Mouse (Mus musculus) lung, postnatal 0 days (tissue): ENCODE measurements around the gene Amotl2. TPM values are rescaled to one million over a fixed set of nuclear protein-coding genes. Genes with fewer than 3 reads are reported as not detected.

Experiments
- ATAC-seq: fragments of 200-750 bp; cut with Nextera tagmentation; 2 replicates; pipeline ENCODE4 v1.8.0; 2017; ENCODE audit warnings: moderate library complexity
- DNase-seq: peaks from one replicate; pipeline ENCODE4 v3.0.0-alpha.2; 2016; ENCODE audit warnings: low spot score
- H3K27ac ChIP-seq: fragments of 300-500 bp; sonication (generic); 2 replicates; pipeline ENCODE4 v1.5.1; 2014; ENCODE audit warnings: antibody characterized with exemption, mild to moderate bottlenecking, low read length, mixed read lengths
- H3K27me3 ChIP-seq: fragments of 300-500 bp; sonication (generic); replicated peaks from 2 replicates; pipeline ENCODE4 v1.6.1; 2014; ENCODE audit warnings: low read length, mixed read lengths; ENCODE audit not compliant: insufficient read depth
- H3K36me3 ChIP-seq: fragments of 300-500 bp; sonication (generic); 2 replicates; pipeline ENCODE4 v1.6.1; 2014; ENCODE audit warnings: low read length, mixed read lengths; ENCODE audit not compliant: insufficient read depth
- H3K4me1 ChIP-seq: fragments of 300-500 bp; sonication (generic); 2 replicates; pipeline ENCODE4 v1.6.1; 2014; ENCODE audit warnings: antibody characterized with exemption, low read depth, low read length, mixed read lengths; ENCODE audit not compliant: insufficient read depth
- H3K4me2 ChIP-seq: fragments of 300-500 bp; sonication (generic); replicated peaks from 2 replicates; pipeline ENCODE4 v1.6.1; 2014; ENCODE audit warnings: low read depth, mild to moderate bottlenecking, low read length, moderate library complexity, mixed read lengths
- H3K4me3 ChIP-seq: fragments of 300-500 bp; sonication (generic); 2 replicates; pipeline ENCODE4 v1.5.1; 2014; ENCODE audit warnings: low read depth, low read length
- H3K9ac ChIP-seq: fragments of 300-500 bp; sonication (generic); replicated peaks from 2 replicates; pipeline ENCODE4 v1.6.1; 2014; ENCODE audit warnings: low read depth, mild to moderate bottlenecking
- H3K9me3 ChIP-seq: fragments of 300-500 bp; sonication (generic); 2 replicates; pipeline ENCODE4 v1.6.1; 2016; ENCODE audit warnings: low read length, mixed read lengths
- CTCF ChIP-seq: IDR thresholded peaks from 2 replicates; pipeline ENCODE4 v1.5.1; 2016; ENCODE audit warnings: antibody characterized with exemption, mild to moderate bottlenecking
- EP300 ChIP-seq: IDR thresholded peaks from 2 replicates; pipeline ENCODE4 v1.6.1; 2016; ENCODE audit warnings: antibody characterized with exemption, mild to moderate bottlenecking, control low read depth
- WGBS: fragments of 180-500 bp; shearing (Covaris S2); extraction: QIAGEN DNeasy Blood & Tissue Kit; methylation state at CpG from one replicate; pipeline ENCODE4 v1.1.7; 2014; 5-methylcytosine and 5-hydroxymethylcytosine counted together
- polyA plus RNA-seq: library from polyadenylated mRNA; unstranded; fragments of >200 nt; fragmentation: Nextera tagmentation; extraction: Ambion mirVana; gene quantifications from 2 replicates; pipeline ENCODE4 v1.2.1, GENCODE M21; 2015

Gene Amotl2
- 50.3 and 56.3 TPM in 2 replicates for polyA plus RNA-seq

DNA sequence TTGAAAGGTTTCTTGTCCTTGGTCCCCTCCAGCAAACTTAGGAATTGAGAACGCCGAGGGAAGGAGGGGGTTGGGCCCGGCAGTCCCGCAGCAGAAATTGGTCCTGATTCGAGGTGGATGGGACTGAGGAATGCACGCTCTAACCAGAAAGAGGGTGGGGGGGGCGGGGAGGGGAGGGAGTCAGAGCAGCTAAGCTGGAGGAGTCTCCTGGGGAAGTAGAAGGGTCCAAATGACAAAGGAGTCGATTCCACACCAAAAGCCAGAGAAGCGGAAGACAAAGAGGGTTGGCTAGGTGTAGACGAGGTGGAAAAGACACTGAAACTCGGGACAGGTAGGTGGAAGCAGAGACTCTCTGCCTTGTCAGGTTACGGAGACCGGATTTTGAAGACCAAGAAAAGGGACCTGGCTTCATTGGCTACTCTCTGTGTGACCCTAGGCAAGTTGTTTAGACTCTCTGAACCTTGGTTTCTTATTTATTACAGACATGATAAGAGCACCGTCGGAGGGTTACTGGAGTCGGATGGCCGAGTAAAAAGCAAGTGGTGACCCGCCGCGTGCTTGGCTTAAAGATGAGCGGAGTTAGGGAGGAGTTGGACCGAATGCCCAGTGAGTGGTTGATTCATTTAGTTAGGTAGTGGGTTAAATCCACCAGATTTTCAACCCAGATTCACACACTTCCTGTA, at the start of gene Amotl2:
Gene Amotl2 (plus strand): TSS at position 192 of the 683 bp plus-strand sequence.
- peak within 1 kb of the TSS; percentile 72 for H3K4me2 ChIP-seq
- WGBS = 9% methylated on average over 21 of the region's 22 CpGs
- peaks cover 23% of the 10 kb centered on the region for H3K4me1 ChIP-seq
- DNase-seq (no peak), ATAC-seq (no peak)
- 0 out of 2 replicates have a peak, but pooled peaks have one; percentile 10 for TF ChIP-seq EP300
- TF ChIP-seq CTCF = no peak
- no peaks in the 10 kb centered on the region for H3K9me3 ChIP-seq
- peak within 1 kb of the TSS; percentile 92 for H3K4me3 ChIP-seq
- peak within 1 kb of the TSS; percentile 100 for H3K9ac ChIP-seq
- peaks cover 15% of the 10 kb centered on the region; the same call in 1 of the 2 replicates for H3K36me3 ChIP-seq
- H3K27ac ChIP-seq = peak within 1 kb of the TSS; percentile 100
- no peaks in the 10 kb centered on the region for H3K27me3 ChIP-seq

DNA sequence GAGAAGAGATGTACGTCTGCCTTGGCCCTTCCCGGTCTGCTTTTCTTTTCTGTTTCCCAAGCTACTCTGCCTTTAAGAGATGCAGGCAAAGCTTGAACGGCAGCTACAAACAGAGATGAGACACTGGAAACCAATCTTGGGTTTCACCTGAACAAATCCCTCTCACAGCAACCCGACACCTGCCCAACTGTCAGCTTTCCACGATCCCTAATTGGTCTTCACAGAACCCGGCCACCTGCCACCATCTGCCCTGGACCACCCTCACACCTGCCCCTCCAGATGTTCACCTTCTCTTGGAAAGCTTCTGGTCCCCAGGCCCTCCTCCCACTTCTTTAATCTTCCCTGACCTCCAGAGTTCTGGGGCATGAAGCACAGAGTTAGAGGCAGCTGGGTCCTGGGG, 48.4 kb upstream of the Amotl2 start:
- H3K9me3 ChIP-seq = no peaks in the 10 kb centered on the region
- no peak for ATAC-seq
- no peaks in the 10 kb centered on the region for H3K27me3 ChIP-seq
- H3K9ac ChIP-seq = no peak overlapping the region
- H3K36me3 ChIP-seq = no peaks in the 10 kb centered on the region
- H3K27ac ChIP-seq = no peak overlapping the region
- DNase-seq = no peak
- H3K4me3 ChIP-seq = no peak overlapping the region
- TF ChIP-seq EP300 (no peak), CTCF (no peak)
- H3K4me1 ChIP-seq = no peaks in the 10 kb centered on the region
- no peak overlapping the region for H3K4me2 ChIP-seq
- WGBS = 34% methylated on average over 6 of the region's 6 CpGs

DNA sequence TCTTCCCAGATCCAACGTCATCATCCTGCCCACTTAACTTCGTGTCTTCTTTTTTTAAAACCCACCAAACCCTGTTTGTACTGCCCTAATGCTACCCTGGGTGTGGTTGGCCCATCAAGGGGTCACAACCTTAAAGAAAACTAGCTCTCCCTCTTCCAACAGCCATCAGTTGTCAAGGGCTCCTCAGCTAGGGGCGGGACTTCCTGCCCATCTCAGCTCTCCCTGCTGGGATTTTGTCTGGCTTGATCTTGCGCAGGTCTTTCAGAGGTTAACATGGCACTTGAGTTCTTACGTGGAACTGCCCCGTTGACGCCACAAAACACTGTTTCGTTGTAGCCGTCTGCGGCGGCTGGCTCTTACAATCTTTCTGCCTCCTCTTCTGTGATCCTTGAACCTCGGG, 47.6 kb upstream of the Amotl2 start:
- WGBS = 60% methylated on average over 12 of the region's 12 CpGs
- ATAC-seq (no peak), DNase-seq (no peak)
- Histone ChIP-seq H3K27me3 (no peaks in the 10 kb centered on the region), H3K4me3 (no peak overlapping the region), H3K4me2 (no peak overlapping the region), H3K9ac (no peak overlapping the region), H3K36me3 (no peaks in the 10 kb centered on the region), H3K4me1 (no peaks in the 10 kb centered on the region), H3K27ac (no peak overlapping the region), H3K9me3 (no peaks in the 10 kb centered on the region)
- no peak for TF ChIP-seq EP300
- TF ChIP-seq CTCF = no peak

DNA sequence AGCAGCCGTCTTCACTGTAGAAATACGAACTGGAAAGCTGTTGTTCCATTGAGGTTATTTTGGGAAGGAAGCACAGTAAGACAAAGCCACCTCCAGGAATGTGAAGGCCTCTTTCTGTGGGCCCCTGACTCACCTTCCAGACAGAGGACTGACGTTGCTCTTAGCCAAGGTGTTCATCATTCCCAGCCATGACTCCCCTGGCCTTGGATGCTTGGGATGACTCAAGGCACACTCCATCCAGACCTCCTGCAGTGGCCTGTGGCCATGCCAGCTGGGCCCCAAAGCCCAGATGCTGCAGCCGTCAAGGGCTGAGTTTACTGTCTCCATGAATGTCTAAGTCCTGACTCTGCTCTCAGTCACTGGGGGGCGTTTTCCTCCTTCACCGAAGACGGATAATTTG, 43.1 kb upstream of the Amotl2 start:
- 51% methylated on average over 7 of the region's 7 CpGs for WGBS
- no peaks in the 10 kb centered on the region for H3K36me3 ChIP-seq
- DNase-seq (no peak), ATAC-seq (no peak)
- no peak overlapping the region for H3K4me2 ChIP-seq
- no peaks in the 10 kb centered on the region for H3K4me1 ChIP-seq
- H3K27ac ChIP-seq = no peak overlapping the region
- H3K9ac ChIP-seq = no peak overlapping the region
- H3K27me3 ChIP-seq = no peaks in the 10 kb centered on the region
- TF ChIP-seq CTCF = no peak
- no peak for TF ChIP-seq EP300
- no peaks in the 10 kb centered on the region for H3K9me3 ChIP-seq
- no peak overlapping the region for H3K4me3 ChIP-seq

DNA sequence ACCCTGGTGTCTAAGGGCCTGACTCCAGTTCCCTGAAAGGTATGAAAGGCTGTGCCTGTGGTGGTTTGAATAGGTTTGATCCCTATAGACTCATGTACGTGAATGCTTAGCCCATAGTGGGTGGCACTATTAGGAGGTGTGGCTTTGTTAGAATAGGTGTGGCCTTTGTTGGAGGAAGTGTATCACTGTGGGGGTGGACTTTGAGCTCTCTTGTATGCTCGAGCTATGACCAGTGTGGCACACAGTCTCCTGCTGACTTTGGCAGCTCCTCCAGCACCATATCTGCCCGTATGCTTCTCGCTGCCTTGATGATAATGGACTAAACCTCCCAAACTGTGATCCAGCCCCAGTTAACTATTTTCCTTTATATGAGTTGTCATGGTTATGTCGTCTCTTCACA, 40.5 kb upstream of the Amotl2 start:
- no peak overlapping the region for H3K4me2 ChIP-seq
- H3K4me3 ChIP-seq = no peak overlapping the region
- no peaks in the 10 kb centered on the region for H3K36me3 ChIP-seq
- no peak overlapping the region for H3K27ac ChIP-seq
- H3K27me3 ChIP-seq = no peaks in the 10 kb centered on the region
- WGBS = 69% methylated on average over 5 of the region's 5 CpGs
- no peaks in the 10 kb centered on the region for H3K9me3 ChIP-seq
- DNase-seq (no peak), ATAC-seq (no peak)
- no peak for TF ChIP-seq EP300
- no peak for TF ChIP-seq CTCF
- no peaks in the 10 kb centered on the region for H3K4me1 ChIP-seq
- no peak overlapping the region for H3K9ac ChIP-seq

DNA sequence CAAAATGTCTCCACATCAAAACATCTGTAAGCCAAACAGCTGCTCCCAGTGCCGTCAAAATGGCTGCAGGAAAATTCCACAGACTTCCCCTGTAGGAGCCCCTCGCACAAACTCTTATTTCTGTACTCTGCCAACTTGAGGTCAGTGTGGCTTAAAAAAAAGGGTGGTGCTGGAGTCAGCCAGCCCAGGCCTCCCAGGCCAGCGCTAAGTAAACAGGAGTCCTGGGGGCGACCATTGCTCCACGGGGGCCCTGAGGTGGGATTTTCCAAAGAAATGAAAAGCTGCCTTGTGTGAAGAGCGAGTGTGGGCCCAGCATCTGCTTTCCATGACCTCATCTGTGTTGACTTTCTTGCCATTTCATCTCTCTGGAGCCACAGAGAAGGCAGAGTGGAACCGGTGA, 35.0 kb upstream of the Amotl2 start:
- H3K36me3 ChIP-seq = no peaks in the 10 kb centered on the region

More for the DNA sequence above, 35.0 kb upstream of the Amotl2 start:
- Histone ChIP-seq H3K4me2 (no peak overlapping the region), H3K9me3 (no peaks in the 10 kb centered on the region), H3K9ac (no peak overlapping the region), H3K4me3 (no peak overlapping the region), H3K27me3 (no peaks in the 10 kb centered on the region), H3K27ac (no peak overlapping the region), H3K4me1 (no peaks in the 10 kb centered on the region)
- DNase-seq (no peak), ATAC-seq (no peak)
- 18% methylated on average over 7 of the region's 7 CpGs for WGBS
- TF ChIP-seq EP300 (no peak), CTCF (no peak)
